8 mouse cellular contexts compared by ENCODE assay signal in the genomic region with DNA sequence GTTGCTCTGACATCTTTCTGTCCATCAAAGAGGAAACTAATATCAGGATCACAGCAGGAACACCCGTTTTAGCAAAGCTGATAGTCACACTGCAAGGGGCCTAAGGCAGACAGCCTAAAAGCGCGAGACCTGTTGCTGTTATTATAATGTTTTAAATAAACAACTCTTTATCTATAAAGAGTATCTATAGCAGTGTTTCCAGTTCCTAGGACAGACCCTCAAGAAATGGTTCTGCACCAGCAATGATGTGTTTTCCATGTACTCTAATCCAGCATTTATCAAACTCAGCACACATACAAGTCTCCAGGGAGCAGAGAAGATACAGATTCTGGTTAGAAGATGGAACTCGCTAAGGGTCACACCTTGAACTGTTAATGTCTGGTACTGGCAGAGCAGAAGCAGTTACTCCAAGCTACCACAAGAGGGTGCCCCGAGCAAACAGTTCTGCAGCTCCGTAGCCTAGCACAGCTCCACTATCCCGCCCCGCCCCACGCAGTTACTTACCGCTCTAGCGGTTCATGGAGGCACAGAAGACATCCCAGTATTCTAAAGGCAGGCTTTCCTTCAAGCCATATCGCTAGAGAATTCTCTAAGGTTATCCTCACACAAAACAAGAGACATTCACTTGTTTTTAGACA.
DNase-seq lines count a peak whose midpoint lies in the region; ATAC-seq and TF ChIP-seq lines count a peak whose summit lies in the region.

No protein-coding gene starts in this region.

- H3K27ac ChIP-seq in embryonic facial prominence, embryonic 15.5 days (replicated peaks) = no peak overlapping the region
- no peak overlapping the region for H3K27ac ChIP-seq in kidney, embryonic 15.5 days
- H3K27ac ChIP-seq in limb, embryonic 14.5 days (replicated peaks; ENCODE audit: low read depth, low read length) = no peak overlapping the region
- H3K27ac ChIP-seq in stomach, embryonic 15.5 days = no peak overlapping the region

- ATAC-seq in embryonic facial prominence, embryonic 15.5 days (ENCODE audit: insufficient number of reproducible peaks, low FRiP score, low TSS enrichment, low read depth) = peak; percentile 79; the same call in 1 of the 2 replicates
- 0 out of 2 replicates have a peak, but pooled peaks have one; percentile 58 for ATAC-seq in kidney, embryonic 15.5 days (replicated peaks; ENCODE audit: low FRiP score)
- peak; percentile 85 for ATAC-seq in limb, embryonic 14.5 days (ENCODE audit: low FRiP score, low read depth)
- ATAC-seq in stomach, embryonic 15.5 days (ENCODE audit: insufficient read depth, low FRiP score, low read depth) = peak; percentile 76; the same call in 1 of the 2 replicates

- peak; percentile 68 for DNase-seq in A20 (ENCODE audit: low read depth, low spot score)
- peak; percentile 35 to 48 for DNase-seq in adrenal gland, postnatal 4 days (ENCODE audit: low spot score in 2 of 2)
- peak; percentile 41 to 57 for DNase-seq in heart, adult 9 months (ENCODE audit: low spot score in 2 of 2)
- DNase-seq in limb, embryonic 14.5 days (ENCODE audit: low spot score) = peak; percentile 94
- peak; percentile 67 for DNase-seq in neural tube, embryonic 10.5 days (ENCODE audit: extremely low spot score, low spot score)

- no peaks in the 10 kb centered on the region for H3K36me3 ChIP-seq in embryonic facial prominence, embryonic 15.5 days
- H3K36me3 ChIP-seq in kidney, embryonic 15.5 days = no peaks in the 10 kb centered on the region
- no peaks in the 10 kb centered on the region for H3K36me3 ChIP-seq in limb, embryonic 14.5 days (ENCODE audit: control insufficient read depth, insufficient read depth, low read length)
- H3K36me3 ChIP-seq in stomach, embryonic 15.5 days = no peaks in the 10 kb centered on the region

- no peak overlapping the region for H3K4me2 ChIP-seq in embryonic facial prominence, embryonic 15.5 days (replicated peaks)
- no peak overlapping the region for H3K4me2 ChIP-seq in kidney, embryonic 15.5 days
- no peak overlapping the region for H3K4me2 ChIP-seq in limb, embryonic 14.5 days (replicated peaks; ENCODE audit: low read depth, low read length, severe bottlenecking)
- H3K4me2 ChIP-seq in stomach, embryonic 15.5 days = no peak overlapping the region

- no peak for TF ChIP-seq POLR2A in limb, embryonic 14.5 days (IDR thresholded peaks at IDR 0.05; ENCODE audit: borderline replicate concordance, extremely low read depth, insufficient read depth, insufficient read length)

- no peak overlapping the region for H3K9ac ChIP-seq in embryonic facial prominence, embryonic 15.5 days
- no peak overlapping the region for H3K9ac ChIP-seq in kidney, embryonic 15.5 days
- H3K9ac ChIP-seq in limb, embryonic 14.5 days (ENCODE audit: low read depth, low read length, severe bottlenecking) = no peak overlapping the region
- no peak overlapping the region for H3K9ac ChIP-seq in stomach, embryonic 15.5 days

- WGBS in embryonic facial prominence, embryonic 15.5 days = 14% methylated on average over 12 of the region's 12 CpGs
- WGBS in kidney, embryonic 15.5 days = 16% methylated on average over 12 of the region's 12 CpGs
- WGBS in limb, embryonic 14.5 days = 16% methylated on average over 12 of the region's 12 CpGs
- WGBS in stomach, embryonic 15.5 days = 15% methylated on average over 12 of the region's 12 CpGs

- H3K4me1 ChIP-seq in embryonic facial prominence, embryonic 15.5 days = no peaks in the 10 kb centered on the region
- H3K4me1 ChIP-seq in kidney, embryonic 15.5 days = no peaks in the 10 kb centered on the region
- 0 out of 2 replicates have a peak, but pooled peaks cover 2% of the 10 kb centered on the region for H3K4me1 ChIP-seq in limb, embryonic 14.5 days (ENCODE audit: control insufficient read depth, insufficient read depth, low read length)
- H3K4me1 ChIP-seq in stomach, embryonic 15.5 days = no peaks in the 10 kb centered on the region

- H3K27me3 ChIP-seq in embryonic facial prominence, embryonic 15.5 days = no peaks in the 10 kb centered on the region
- H3K27me3 ChIP-seq in kidney, embryonic 15.5 days = no peaks in the 10 kb centered on the region
- H3K27me3 ChIP-seq in limb, embryonic 14.5 days (ENCODE audit: control insufficient read depth, insufficient read depth, low read length) = no peaks in the 10 kb centered on the region
- no peaks in the 10 kb centered on the region for H3K27me3 ChIP-seq in stomach, embryonic 15.5 days (replicated peaks)

- no peak overlapping the region for H3K4me3 ChIP-seq in embryonic facial prominence, embryonic 15.5 days (replicated peaks)
- H3K4me3 ChIP-seq in kidney, embryonic 15.5 days (replicated peaks) = no peak overlapping the region
- H3K4me3 ChIP-seq in limb, embryonic 14.5 days (replicated peaks; ENCODE audit: low read length) = no peak overlapping the region
- no peak overlapping the region for H3K4me3 ChIP-seq in stomach, embryonic 15.5 days (replicated peaks)

- no peaks in the 10 kb centered on the region for H3K9me3 ChIP-seq in embryonic facial prominence, embryonic 15.5 days (replicated peaks)
- no peaks in the 10 kb centered on the region for H3K9me3 ChIP-seq in kidney, embryonic 15.5 days (replicated peaks)
- H3K9me3 ChIP-seq in limb, embryonic 14.5 days (ENCODE audit: control insufficient read depth, low read length) = no peaks in the 10 kb centered on the region
- no peaks in the 10 kb centered on the region for H3K9me3 ChIP-seq in stomach, embryonic 15.5 days

Comparison
In these comparisons a context has a peak if more than half of its experiments do, and no peak if none do; other contexts are left out.
1. DNase-seq: peak in every context shown above with its lines; median percentile 94 in limb, embryonic 14.5 days; 68 in A20; 67 in neural tube, embryonic 10.5 days; 49 in heart, adult 9 months; 42 in adrenal gland, postnatal 4 days.